Mouse (Mus musculus) erythroblast, embryonic 14.5 days (primary cell): ENCODE results near the gene Tasp1.

Source experiments
- GATA1 ChIP-seq: IDR thresholded peaks from 2 replicates; pipeline ENCODE4 v1.6.1; 2012; ENCODE audit warnings: low read length, inconsistent platforms, mixed read lengths
- TAL1 ChIP-seq: IDR thresholded peaks from 3 replicates; pipeline ENCODE4 v1.6.1; 2012; ENCODE audit warnings: low read length, inconsistent platforms, mixed read lengths

DNA sequence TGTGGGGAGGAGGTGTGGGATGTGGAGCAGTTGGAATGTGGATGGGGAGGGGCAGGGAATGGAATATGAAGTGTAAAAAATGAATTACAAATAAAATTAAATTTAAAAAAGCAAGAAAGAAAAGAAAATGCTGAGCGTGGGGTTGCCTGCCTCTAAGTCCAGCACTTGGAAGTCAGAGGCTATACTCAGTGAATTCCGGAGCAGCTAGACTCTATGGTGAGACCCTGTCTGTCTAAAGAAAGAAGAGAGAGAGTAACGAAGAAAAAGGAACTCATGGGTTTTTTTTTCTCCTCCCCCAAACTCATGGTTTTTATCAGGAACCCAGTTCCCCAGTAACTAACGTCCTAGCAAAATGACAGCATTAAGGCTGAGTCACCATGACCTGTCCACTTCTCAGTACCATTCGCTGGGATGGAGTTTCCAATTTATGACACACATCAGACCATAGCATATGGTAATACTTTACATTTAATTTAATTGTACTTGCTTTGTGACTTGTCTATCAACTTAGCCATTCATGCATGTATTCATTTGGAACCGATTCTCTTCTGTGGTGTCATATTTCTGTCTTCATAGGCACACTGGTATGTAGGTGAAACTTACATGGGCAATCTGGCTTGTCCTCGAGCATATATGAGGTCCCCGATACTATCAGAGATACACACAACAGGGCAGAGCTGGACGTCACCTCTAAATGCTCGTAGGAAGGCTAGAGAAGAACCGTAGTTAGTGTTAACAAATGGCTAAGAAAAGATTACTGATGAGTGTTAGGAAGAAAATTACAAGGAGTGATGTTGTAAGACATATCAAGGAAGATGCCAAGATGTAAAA lies 14.4 kb upstream of the Tasp1 start:
- TF ChIP-seq GATA1, result no peak
- TF ChIP-seq TAL1, result no peak
